In genomic region chr7:112679513-112680245, GRCm38 (mm10) we compare ENCODE assay signal across 8 mouse cellular contexts. TPM values are rescaled to one million over a fixed set of nuclear protein-coding genes. Genes with fewer than 3 reads are reported as not detected.
DNase-seq lines count a peak whose midpoint lies in the region; ATAC-seq lines count a peak whose summit lies in the region.

No protein-coding gene starts in this region.

- peak overlapping the region; percentile 91 for H3K9ac ChIP-seq in intestine, embryonic 15.5 days
- peak overlapping the region; percentile 90 for H3K9ac ChIP-seq in midbrain, embryonic 12.5 days (replicated peaks)
- peak overlapping the region; percentile 92 for H3K9ac ChIP-seq in stomach, embryonic 15.5 days

- DNase-seq in thymus, postnatal 14 days, result peak; percentile 7
- DNase-seq in thymus, postnatal 25 days, result no peak
- DNase-seq in embryo, embryonic 9.5 days (ENCODE audit: extremely low spot score), result peak; percentile 86
- DNase-seq in gastrocnemius, postnatal 4 days (ENCODE audit: low spot score in 2 of 2), result peak; percentile 66 to 76
- DNase-seq in left cerebral cortex, postnatal 4 days, result peak; percentile 75

- under 1% methylated on average over 79 of the region's 95 CpGs for WGBS in intestine, embryonic 15.5 days
- WGBS in midbrain, embryonic 12.5 days, result under 1% methylated on average over 82 of the region's 95 CpGs
- under 1% methylated on average over 93 of the region's 95 CpGs for WGBS in stomach, embryonic 15.5 days

- H3K36me3 ChIP-seq in intestine, embryonic 15.5 days, result no peaks in the 10 kb centered on the region
- no peaks in the 10 kb centered on the region for H3K36me3 ChIP-seq in midbrain, embryonic 12.5 days
- no peaks in the 10 kb centered on the region for H3K36me3 ChIP-seq in stomach, embryonic 15.5 days

- peak overlapping the region; percentile 97 for H3K27ac ChIP-seq in intestine, embryonic 15.5 days
- peak overlapping the region; percentile 86 for H3K27ac ChIP-seq in midbrain, embryonic 12.5 days (replicated peaks)
- H3K27ac ChIP-seq in stomach, embryonic 15.5 days, result peak overlapping the region; percentile 99

- H3K4me3 ChIP-seq in intestine, embryonic 15.5 days (replicated peaks), result peak overlapping the region; percentile 93
- H3K4me3 ChIP-seq in midbrain, embryonic 12.5 days, result peak overlapping the region; percentile 94
- H3K4me3 ChIP-seq in stomach, embryonic 15.5 days (replicated peaks), result peak overlapping the region; percentile 84

- ATAC-seq in intestine, embryonic 15.5 days, result peak; percentile 73
- peak; percentile 71 for ATAC-seq in midbrain, embryonic 12.5 days (ENCODE audit: low FRiP score, low read depth)
- peak; percentile 52 for ATAC-seq in stomach, embryonic 15.5 days (ENCODE audit: insufficient read depth, low FRiP score, low read depth)

- no peaks in the 10 kb centered on the region for H3K27me3 ChIP-seq in intestine, embryonic 15.5 days (replicated peaks)
- H3K27me3 ChIP-seq in midbrain, embryonic 12.5 days, result 0 out of 2 replicates have a peak, but pooled peaks cover 4% of the 10 kb centered on the region
- no peaks in the 10 kb centered on the region for H3K27me3 ChIP-seq in stomach, embryonic 15.5 days (replicated peaks)

- intact Hi-C loops in left cerebral cortex, postnatal 4 days (cut with DNase I), result loop anchor here (10.0 kb wide), 2 partner anchors 185 to 275 kb away; no protein-coding TSS in a partner anchor

- H3K9me3 ChIP-seq in intestine, embryonic 15.5 days, result no peaks in the 10 kb centered on the region
- H3K9me3 ChIP-seq in midbrain, embryonic 12.5 days, result no peaks in the 10 kb centered on the region
- H3K9me3 ChIP-seq in stomach, embryonic 15.5 days, result no peaks in the 10 kb centered on the region

- H3K4me2 ChIP-seq in intestine, embryonic 15.5 days (replicated peaks), result peak overlapping the region; percentile 87
- peak overlapping the region; percentile 86 for H3K4me2 ChIP-seq in midbrain, embryonic 12.5 days (replicated peaks)
- peak overlapping the region; percentile 83 for H3K4me2 ChIP-seq in stomach, embryonic 15.5 days

- peaks cover 11% of the 10 kb centered on the region for H3K4me1 ChIP-seq in intestine, embryonic 15.5 days (replicated peaks)
- peaks cover 36% of the 10 kb centered on the region for H3K4me1 ChIP-seq in midbrain, embryonic 12.5 days
- peaks cover 10% of the 10 kb centered on the region for H3K4me1 ChIP-seq in stomach, embryonic 15.5 days

RNA-seq across cellular contexts. Expression of gene Tead1, which starts 0.6 kb away (rescaled TPM):
- 100 to 1,000 TPM; 155 to 175 TPM for total RNA-seq in gastrocnemius, postnatal 4 days (2021)
- 17.5 and 18.3 TPM in 2 replicates for polyA plus RNA-seq in intestine, embryonic 15.5 days (2015; fragmentation: Nextera tagmentation; extraction: Ambion mirVana)
- total RNA-seq in left cerebral cortex, postnatal 4 days (2021), result 10 to 100 TPM; 19.8 to 23.1 TPM
- 20.5 and 24.6 TPM in 2 replicates for polyA plus RNA-seq in midbrain, embryonic 12.5 days (2016; fragmentation: Nextera tagmentation; extraction: Ambion mirVana)
- 25.7 and 30.2 TPM in 2 replicates for polyA plus RNA-seq in stomach, embryonic 15.5 days (2015; fragmentation: Nextera tagmentation; extraction: Ambion mirVana)
